Mouse (Mus musculus): ENCODE measurements around the gene Rflnb. TPM values are rescaled to one million over a fixed set of nuclear protein-coding genes. Genes with fewer than 3 reads are reported as not detected.

Gene Rflnb
- polyA plus RNA-seq, 2 experiments: 1.3 to 1.9 TPM

DNA sequence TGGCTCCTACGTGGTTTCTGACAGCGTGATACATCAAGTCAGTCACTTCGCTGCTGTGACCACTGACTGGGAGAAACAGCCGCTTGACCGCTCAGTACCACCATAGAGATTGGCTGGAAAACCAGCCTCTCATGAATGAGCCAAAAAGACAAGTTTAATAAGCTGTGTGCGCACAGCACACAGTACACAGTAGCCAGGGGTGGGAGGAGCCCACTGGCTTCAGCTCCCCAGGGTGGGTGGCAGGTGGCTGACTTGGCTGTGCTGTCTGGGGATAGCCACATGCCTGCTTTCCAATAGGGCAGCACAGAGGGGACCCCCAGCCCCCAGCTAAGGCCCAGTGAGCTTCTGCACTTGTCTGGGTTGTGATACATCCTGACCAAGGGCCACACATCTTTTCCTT, 16.9 kb upstream of the Rflnb start:
- no peak overlapping the region for H3K4me2 ChIP-seq (ENCODE audit: low read depth)
- H3K9ac ChIP-seq (replicated peaks): no peak overlapping the region
- no peaks in the 10 kb centered on the region for H3K27me3 ChIP-seq (ENCODE audit: control insufficient read depth, insufficient read depth, low read length)
- H3K27ac ChIP-seq: no peak overlapping the region
- no peaks in the 10 kb centered on the region for H3K36me3 ChIP-seq (replicated peaks; ENCODE audit: control insufficient read depth, insufficient read depth, low read depth)
- DNase-seq (ENCODE audit: low read depth in 3 of 3, low spot score in 3 of 3) (no peak), ATAC-seq (ENCODE audit: insufficient read depth) (no peak)
- WGBS (ENCODE audit: insufficient replicate concordance): 75% methylated on average over 6 of the region's 6 CpGs
- no peak for TF ChIP-seq EP300 (IDR thresholded peaks at IDR 0.05; ENCODE audit: low read depth)
- no peak for TF ChIP-seq CTCF (IDR thresholded peaks at IDR 0.05; ENCODE audit: low read depth)
- no peaks in the 10 kb centered on the region for H3K4me1 ChIP-seq (replicated peaks; ENCODE audit: control insufficient read depth in 2 of 2, insufficient read depth in 2 of 2, low read length in 1 of 2)
- no peak overlapping the region for H3K4me3 ChIP-seq (ENCODE audit: insufficient read depth in 1 of 2, low read depth in 2 of 2, low read length in 2 of 2)
- H3K9me3 ChIP-seq (ENCODE audit: control insufficient read depth, low read length): no peaks in the 10 kb centered on the region

DNA sequence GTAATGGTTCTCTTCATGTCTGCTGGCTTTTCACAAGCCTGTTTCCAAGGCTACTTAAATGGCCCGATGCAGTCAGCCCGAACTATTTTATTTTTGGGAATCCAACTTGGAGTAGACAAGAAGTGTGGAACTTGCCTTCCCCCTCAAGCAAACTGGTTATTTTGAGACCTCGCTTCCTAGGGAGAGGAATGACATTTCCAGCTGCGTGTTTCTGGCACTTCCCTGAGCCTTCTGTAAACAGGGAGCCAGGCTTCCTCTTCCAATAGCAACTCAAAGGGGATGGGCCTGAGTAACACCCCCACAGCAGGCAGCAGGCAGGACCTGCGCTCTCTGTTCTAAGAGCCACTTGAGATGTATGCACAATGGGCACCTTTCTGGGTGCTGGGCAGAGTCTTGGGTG, 15.3 kb upstream of the Rflnb start:
- Histone ChIP-seq H3K27ac (no peak overlapping the region), H3K9ac (replicated peaks) (no peak overlapping the region), H3K4me3 (ENCODE audit: insufficient read depth in 1 of 2, low read depth in 2 of 2, low read length in 2 of 2) (no peak overlapping the region), H3K9me3 (ENCODE audit: control insufficient read depth, low read length) (no peaks in the 10 kb centered on the region), H3K36me3 (replicated peaks; ENCODE audit: control insufficient read depth, insufficient read depth, low read depth) (no peaks in the 10 kb centered on the region), H3K27me3 (ENCODE audit: control insufficient read depth, insufficient read depth, low read length) (no peaks in the 10 kb centered on the region), H3K4me2 (ENCODE audit: low read depth) (no peak overlapping the region), H3K4me1 (replicated peaks; ENCODE audit: control insufficient read depth in 2 of 2, insufficient read depth in 2 of 2, low read length in 1 of 2) (no peaks in the 10 kb centered on the region)
- 47% methylated on average over 5 of the region's 5 CpGs for WGBS (ENCODE audit: insufficient replicate concordance)
- DNase-seq (ENCODE audit: low read depth in 3 of 3, low spot score in 3 of 3): no peak
- no peak for ATAC-seq (ENCODE audit: insufficient read depth)
- no peak for TF ChIP-seq EP300 (IDR thresholded peaks at IDR 0.05; ENCODE audit: low read depth)
- no peak for TF ChIP-seq CTCF (IDR thresholded peaks at IDR 0.05; ENCODE audit: low read depth)

DNA sequence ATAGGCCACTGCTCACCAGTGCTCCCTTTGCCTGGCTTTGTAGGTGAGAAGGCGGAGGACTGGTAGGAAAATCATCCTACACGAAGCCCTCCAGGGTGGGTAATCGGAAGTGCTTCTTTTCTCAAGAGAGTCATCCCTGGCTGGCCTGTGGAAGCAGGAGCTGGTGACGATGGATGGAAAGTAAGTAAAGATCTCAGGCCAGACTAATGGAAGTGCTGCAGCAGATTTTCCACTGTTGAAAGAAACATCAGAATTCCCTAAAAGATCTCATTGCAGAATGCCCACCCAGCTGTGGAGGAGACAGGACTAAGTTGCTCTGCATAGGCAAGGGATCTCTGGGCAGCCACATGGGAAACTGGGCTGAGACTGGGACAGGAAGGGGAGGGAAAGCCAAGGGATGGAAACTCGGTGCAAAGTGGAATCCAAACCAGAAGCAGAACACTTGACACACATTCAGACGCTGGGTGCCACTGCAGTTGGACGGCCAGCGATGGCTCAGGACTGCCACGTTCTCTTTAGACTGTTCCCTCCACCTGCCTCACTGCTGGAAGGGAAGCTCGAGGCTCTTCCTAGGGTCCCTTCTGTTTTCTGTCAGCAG, 14.6 kb upstream of the Rflnb start:
- DNase-seq (ENCODE audit: low read depth in 3 of 3, low spot score in 3 of 3) (no peak), ATAC-seq (ENCODE audit: insufficient read depth) (no peak)
- no peaks in the 10 kb centered on the region for H3K9me3 ChIP-seq (ENCODE audit: control insufficient read depth, low read length)
- TF ChIP-seq EP300 (IDR thresholded peaks at IDR 0.05; ENCODE audit: low read depth) (no peak), CTCF (IDR thresholded peaks at IDR 0.05; ENCODE audit: low read depth) (no peak)
- no peaks in the 10 kb centered on the region for H3K27me3 ChIP-seq (ENCODE audit: control insufficient read depth, insufficient read depth, low read length)
- no peak overlapping the region for H3K4me2 ChIP-seq (ENCODE audit: low read depth)
- H3K4me3 ChIP-seq (ENCODE audit: insufficient read depth in 1 of 2, low read depth in 2 of 2, low read length in 2 of 2): no peak overlapping the region
- WGBS (ENCODE audit: insufficient replicate concordance): 54% methylated on average over 10 of the region's 10 CpGs
- H3K27ac ChIP-seq: no peak overlapping the region
- H3K36me3 ChIP-seq (replicated peaks; ENCODE audit: control insufficient read depth, insufficient read depth, low read depth): no peaks in the 10 kb centered on the region
- no peaks in the 10 kb centered on the region for H3K4me1 ChIP-seq (replicated peaks; ENCODE audit: control insufficient read depth in 2 of 2, insufficient read depth in 2 of 2, low read length in 1 of 2)
- no peak overlapping the region for H3K9ac ChIP-seq (replicated peaks)

DNA sequence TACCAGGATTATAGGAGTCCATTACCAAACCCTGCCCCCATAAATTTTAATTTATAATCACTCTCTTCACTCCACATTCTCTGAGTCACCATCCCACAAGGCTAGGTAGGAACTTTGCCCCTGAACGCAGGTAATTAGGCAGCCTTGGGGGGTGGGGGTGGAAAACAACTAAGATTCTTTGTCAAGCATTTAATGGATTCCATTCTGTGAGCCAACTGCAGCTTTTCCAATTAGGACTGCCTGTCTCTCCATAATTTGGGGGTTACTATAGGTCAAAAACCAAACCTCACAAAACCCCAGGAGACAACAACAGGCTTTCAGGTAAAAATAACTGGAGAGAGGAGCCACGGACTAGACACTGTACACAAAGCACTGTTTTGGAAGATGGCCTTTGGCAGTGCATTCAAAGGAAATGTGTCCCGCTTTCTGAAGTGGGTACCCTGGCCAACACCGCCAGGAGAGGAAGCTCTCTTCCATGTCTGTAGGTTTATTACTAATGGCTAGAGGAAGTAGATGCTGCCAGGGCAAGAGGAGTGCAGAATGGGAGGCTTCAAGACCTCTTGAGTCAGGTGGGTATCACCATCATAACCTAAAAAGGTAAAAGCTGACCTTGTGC, 13.3 kb upstream of the Rflnb start:
- Histone ChIP-seq H3K27ac (no peak overlapping the region), H3K4me2 (ENCODE audit: low read depth) (no peak overlapping the region), H3K9me3 (ENCODE audit: control insufficient read depth, low read length) (no peaks in the 10 kb centered on the region), H3K4me3 (ENCODE audit: insufficient read depth in 1 of 2, low read depth in 2 of 2, low read length in 2 of 2) (no peak overlapping the region), H3K36me3 (replicated peaks; ENCODE audit: control insufficient read depth, insufficient read depth, low read depth) (no peaks in the 10 kb centered on the region), H3K9ac (replicated peaks) (no peak overlapping the region), H3K4me1 (replicated peaks; ENCODE audit: control insufficient read depth in 2 of 2, insufficient read depth in 2 of 2, low read length in 1 of 2) (no peaks in the 10 kb centered on the region), H3K27me3 (ENCODE audit: control insufficient read depth, insufficient read depth, low read length) (no peaks in the 10 kb centered on the region)
- DNase-seq (ENCODE audit: low read depth in 3 of 3, low spot score in 3 of 3): no peak
- TF ChIP-seq EP300 (IDR thresholded peaks at IDR 0.05; ENCODE audit: low read depth) (no peak), CTCF (IDR thresholded peaks at IDR 0.05; ENCODE audit: low read depth) (no peak)
- 57% methylated on average over 4 of the region's 4 CpGs for WGBS (ENCODE audit: insufficient replicate concordance)
- ATAC-seq (ENCODE audit: insufficient read depth): no peak

DNA sequence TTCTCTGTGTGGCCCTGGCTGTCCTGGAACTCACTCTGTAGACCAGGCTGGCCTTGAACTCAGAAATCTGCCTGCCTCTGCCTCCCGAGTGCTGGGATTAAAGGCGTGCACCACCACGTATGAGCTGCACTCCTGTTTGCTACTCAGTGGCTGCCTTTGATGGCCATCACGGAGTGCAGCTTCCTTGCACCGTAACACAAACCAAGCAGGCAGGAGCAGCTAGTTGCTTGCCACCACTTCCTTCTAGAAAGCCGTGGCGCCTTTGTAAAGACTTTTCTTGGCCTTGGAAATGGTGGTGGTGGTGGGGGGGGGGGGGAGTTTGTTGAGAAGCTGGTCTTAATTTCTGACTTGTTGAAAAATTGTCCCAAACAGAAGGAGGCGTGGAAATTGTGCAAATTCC, 12.5 kb upstream of the Rflnb start:
- Histone ChIP-seq H3K9me3 (ENCODE audit: control insufficient read depth, low read length) (no peaks in the 10 kb centered on the region), H3K4me3 (ENCODE audit: insufficient read depth in 1 of 2, low read depth in 2 of 2, low read length in 2 of 2) (no peak overlapping the region), H3K36me3 (replicated peaks; ENCODE audit: control insufficient read depth, insufficient read depth, low read depth) (no peaks in the 10 kb centered on the region), H3K27ac (no peak overlapping the region), H3K27me3 (ENCODE audit: control insufficient read depth, insufficient read depth, low read length) (no peaks in the 10 kb centered on the region), H3K4me1 (replicated peaks; ENCODE audit: control insufficient read depth in 2 of 2, insufficient read depth in 2 of 2, low read length in 1 of 2) (no peaks in the 10 kb centered on the region), H3K4me2 (ENCODE audit: low read depth) (no peak overlapping the region), H3K9ac (replicated peaks) (no peak overlapping the region)
- DNase-seq (ENCODE audit: low read depth in 3 of 3, low spot score in 3 of 3): no peak
- TF ChIP-seq CTCF (IDR thresholded peaks at IDR 0.05; ENCODE audit: low read depth) (no peak), EP300 (IDR thresholded peaks at IDR 0.05; ENCODE audit: low read depth) (no peak)
- ATAC-seq (ENCODE audit: insufficient read depth): no peak
- WGBS (ENCODE audit: insufficient replicate concordance): 29% methylated on average over 8 of the region's 8 CpGs
